Mouse (Mus musculus): ENCODE measurements at regions not wholly inside any gene's neighbourhood (a gene's known extent, or its start where the extent isn't known, plus 50 kb on each side); places are given as distances from the start of the nearest gene placed in this dataset.

- Histone ChIP-seq H3K36me3 (ENCODE audit: control insufficient read depth, insufficient read depth) (no peaks in the 10 kb centered on the region), H3K27me3 (ENCODE audit: control insufficient read depth, insufficient read depth, low read length) (no peaks in the 10 kb centered on the region)
- no peak for ATAC-seq (replicated peaks; ENCODE audit: extremely low read depth, insufficient read depth, low FRiP score)
Observed at GRCm38 (mm10) chr6:117332641-117333040, 164.3 kb downstream of the Cxcl12 start.

GRCm38 (mm10) chr6:117342123-117342522 is 173.8 kb downstream of the Cxcl12 start:
- 84% methylated on average over 3 of the region's 3 CpGs for WGBS
- Histone ChIP-seq H3K4me2 (ENCODE audit: low read depth, low read length) (no peak overlapping the region), H3K36me3 (ENCODE audit: control insufficient read depth, insufficient read depth) (no peaks in the 10 kb centered on the region), H3K27ac (ENCODE audit: low read length) (no peak overlapping the region), H3K4me1 (ENCODE audit: control insufficient read depth, insufficient read depth, low read length) (no peaks in the 10 kb centered on the region), H3K9ac (ENCODE audit: low read length) (no peak overlapping the region), H3K4me3 (ENCODE audit: low read length) (no peak overlapping the region), H3K27me3 (ENCODE audit: control insufficient read depth, insufficient read depth, low read length) (no peaks in the 10 kb centered on the region), H3K9me3 (replicated peaks; ENCODE audit: control insufficient read depth, low read length) (0 out of 2 replicates have a peak, but pooled peaks cover 2% of the 10 kb centered on the region)
- no peak for ATAC-seq (replicated peaks; ENCODE audit: extremely low read depth, insufficient read depth, low FRiP score)

More at GRCm38 (mm10) chr6:117332641-117333040, 164.3 kb downstream of the Cxcl12 start:
- Histone ChIP-seq H3K4me1 (ENCODE audit: control insufficient read depth, insufficient read depth, low read length) (peaks cover 25% of the 10 kb centered on the region), H3K9me3 (replicated peaks; ENCODE audit: control insufficient read depth, low read length) (no peaks in the 10 kb centered on the region), H3K4me2 (ENCODE audit: low read depth, low read length) (no peak overlapping the region), H3K27ac (ENCODE audit: low read length) (no peak overlapping the region), H3K4me3 (ENCODE audit: low read length) (no peak overlapping the region), H3K9ac (ENCODE audit: low read length) (no peak overlapping the region)
- WGBS: 41% methylated on average over 6 of the region's 6 CpGs

GRCm38 (mm10) chr6:117347356-117347755 is 179.0 kb downstream of the Cxcl12 start:
- Histone ChIP-seq H3K27ac (ENCODE audit: low read length) (no peak overlapping the region), H3K4me3 (ENCODE audit: low read length) (no peak overlapping the region), H3K27me3 (ENCODE audit: control insufficient read depth, insufficient read depth, low read length) (no peaks in the 10 kb centered on the region), H3K4me1 (ENCODE audit: control insufficient read depth, insufficient read depth, low read length) (no peaks in the 10 kb centered on the region), H3K36me3 (ENCODE audit: control insufficient read depth, insufficient read depth) (no peaks in the 10 kb centered on the region), H3K9me3 (replicated peaks; ENCODE audit: control insufficient read depth, low read length) (0 out of 2 replicates have a peak, but pooled peaks cover 2% of the 10 kb centered on the region), H3K4me2 (ENCODE audit: low read depth, low read length) (no peak overlapping the region), H3K9ac (ENCODE audit: low read length) (no peak overlapping the region)
- WGBS: 75% methylated on average over 1 of the region's 1 CpGs
- no peak for ATAC-seq (replicated peaks; ENCODE audit: extremely low read depth, insufficient read depth, low FRiP score)

- H3K27ac ChIP-seq (ENCODE audit: low read length): no peak overlapping the region
- H3K9ac ChIP-seq (ENCODE audit: low read length): no peak overlapping the region
- no peak for ATAC-seq (replicated peaks; ENCODE audit: extremely low read depth, insufficient read depth, low FRiP score)
- no peaks in the 10 kb centered on the region for H3K27me3 ChIP-seq (ENCODE audit: control insufficient read depth, insufficient read depth, low read length)
- H3K4me1 ChIP-seq (ENCODE audit: control insufficient read depth, insufficient read depth, low read length): no peaks in the 10 kb centered on the region
- H3K4me3 ChIP-seq (ENCODE audit: low read length): no peak overlapping the region
- no peak overlapping the region for H3K4me2 ChIP-seq (ENCODE audit: low read depth, low read length)
- no peaks in the 10 kb centered on the region for H3K9me3 ChIP-seq (replicated peaks; ENCODE audit: control insufficient read depth, low read length)
- no peaks in the 10 kb centered on the region for H3K36me3 ChIP-seq (ENCODE audit: control insufficient read depth, insufficient read depth)
- 48% methylated on average over 1 of the region's 1 CpGs for WGBS
Observed at GRCm38 (mm10) chr6:117351846-117352245, 183.5 kb downstream of the Cxcl12 start.

- ATAC-seq (replicated peaks; ENCODE audit: extremely low read depth, insufficient read depth, low FRiP score): no peak
- Histone ChIP-seq H3K4me2 (ENCODE audit: low read depth, low read length) (no peak overlapping the region), H3K4me1 (ENCODE audit: control insufficient read depth, insufficient read depth, low read length) (no peaks in the 10 kb centered on the region), H3K27ac (ENCODE audit: low read length) (no peak overlapping the region), H3K27me3 (ENCODE audit: control insufficient read depth, insufficient read depth, low read length) (no peaks in the 10 kb centered on the region), H3K36me3 (ENCODE audit: control insufficient read depth, insufficient read depth) (no peaks in the 10 kb centered on the region), H3K4me3 (ENCODE audit: low read length) (no peak overlapping the region), H3K9ac (ENCODE audit: low read length) (no peak overlapping the region), H3K9me3 (replicated peaks; ENCODE audit: control insufficient read depth, low read length) (no peaks in the 10 kb centered on the region)
- WGBS: 89% methylated on average over 3 of the region's 3 CpGs
Observed at GRCm38 (mm10) chr6:117353091-117353490, 184.8 kb downstream of the Cxcl12 start.

- Histone ChIP-seq H3K4me1 (ENCODE audit: control insufficient read depth, insufficient read depth, low read length) (no peaks in the 10 kb centered on the region), H3K27me3 (ENCODE audit: control insufficient read depth, insufficient read depth, low read length) (no peaks in the 10 kb centered on the region), H3K4me3 (ENCODE audit: low read length) (no peak overlapping the region), H3K36me3 (ENCODE audit: control insufficient read depth, insufficient read depth) (no peaks in the 10 kb centered on the region), H3K27ac (ENCODE audit: low read length) (no peak overlapping the region), H3K9me3 (replicated peaks; ENCODE audit: control insufficient read depth, low read length) (0 out of 2 replicates have a peak, but pooled peaks cover 4% of the 10 kb centered on the region), H3K9ac (ENCODE audit: low read length) (no peak overlapping the region), H3K4me2 (ENCODE audit: low read depth, low read length) (no peak overlapping the region)
- 97% methylated on average over 1 of the region's 1 CpGs for WGBS
- ATAC-seq (replicated peaks; ENCODE audit: extremely low read depth, insufficient read depth, low FRiP score): no peak
Observed at GRCm38 (mm10) chr6:117356101-117356500, 187.8 kb downstream of the Cxcl12 start.

- H3K36me3 ChIP-seq (ENCODE audit: control insufficient read depth, insufficient read depth): no peaks in the 10 kb centered on the region
- no peaks in the 10 kb centered on the region for H3K27me3 ChIP-seq (ENCODE audit: control insufficient read depth, insufficient read depth, low read length)
- H3K4me2 ChIP-seq (ENCODE audit: low read depth, low read length): no peak overlapping the region
- no peak for ATAC-seq (replicated peaks; ENCODE audit: extremely low read depth, insufficient read depth, low FRiP score)
- 0 out of 2 replicates have a peak, but pooled peaks cover 4% of the 10 kb centered on the region for H3K9me3 ChIP-seq (replicated peaks; ENCODE audit: control insufficient read depth, low read length)
- no peak overlapping the region for H3K9ac ChIP-seq (ENCODE audit: low read length)
- WGBS: 97% methylated on average over 2 of the region's 2 CpGs
- no peak overlapping the region for H3K4me3 ChIP-seq (ENCODE audit: low read length)
- H3K27ac ChIP-seq (ENCODE audit: low read length): no peak overlapping the region
- no peaks in the 10 kb centered on the region for H3K4me1 ChIP-seq (ENCODE audit: control insufficient read depth, insufficient read depth, low read length)
Observed at GRCm38 (mm10) chr6:117359401-117359800, 191.1 kb downstream of the Cxcl12 start.

GRCm38 (mm10) chr6:117366563-117366962 is 198.2 kb downstream of the Cxcl12 start:
- no peak overlapping the region for H3K4me2 ChIP-seq (ENCODE audit: low read depth, low read length)
- no peaks in the 10 kb centered on the region for H3K9me3 ChIP-seq (replicated peaks; ENCODE audit: control insufficient read depth, low read length)
- ATAC-seq (replicated peaks; ENCODE audit: extremely low read depth, insufficient read depth, low FRiP score): no peak
- 78% methylated on average over 6 of the region's 6 CpGs for WGBS
- no peaks in the 10 kb centered on the region for H3K36me3 ChIP-seq (ENCODE audit: control insufficient read depth, insufficient read depth)
- H3K4me3 ChIP-seq (ENCODE audit: low read length): no peak overlapping the region
- H3K27ac ChIP-seq (ENCODE audit: low read length): no peak overlapping the region
- no peaks in the 10 kb centered on the region for H3K4me1 ChIP-seq (ENCODE audit: control insufficient read depth, insufficient read depth, low read length)
- no peak overlapping the region for H3K9ac ChIP-seq (ENCODE audit: low read length)
- H3K27me3 ChIP-seq (ENCODE audit: control insufficient read depth, insufficient read depth, low read length): no peaks in the 10 kb centered on the region

- Histone ChIP-seq H3K27me3 (ENCODE audit: control insufficient read depth, insufficient read depth, low read length) (no peaks in the 10 kb centered on the region), H3K4me3 (ENCODE audit: low read length) (no peak overlapping the region)
- WGBS: 95% methylated on average over 5 of the region's 5 CpGs
Observed at GRCm38 (mm10) chr6:117375989-117376388, 207.7 kb downstream of the Cxcl12 start.

More at GRCm38 (mm10) chr6:117375989-117376388, 207.7 kb downstream of the Cxcl12 start:
- peaks cover 3% of the 10 kb centered on the region for H3K9me3 ChIP-seq (replicated peaks; ENCODE audit: control insufficient read depth, low read length)
- ATAC-seq (replicated peaks; ENCODE audit: extremely low read depth, insufficient read depth, low FRiP score): no peak
- no peak overlapping the region for H3K27ac ChIP-seq (ENCODE audit: low read length)
- H3K36me3 ChIP-seq (ENCODE audit: control insufficient read depth, insufficient read depth): peaks cover 2% of the 10 kb centered on the region; the same call in 1 of the 2 replicates
- peaks cover 6% of the 10 kb centered on the region for H3K4me1 ChIP-seq (ENCODE audit: control insufficient read depth, insufficient read depth, low read length)
- H3K4me2 ChIP-seq (ENCODE audit: low read depth, low read length): no peak overlapping the region
- no peak overlapping the region for H3K9ac ChIP-seq (ENCODE audit: low read length)
